Mouse (Mus musculus) c-Kit-positive CD71-positive TER-119-negative erythroid progenitor cells, embryonic 14.5 days (primary cell): ENCODE measurements around the gene Zfp639.

Source experiments
- DNase-seq: peaks from one replicate; pipeline ENCODE4 v3.0.0-alpha.2; 2013; ENCODE audit warnings: low read depth

The Zfp639 gene

DNA sequence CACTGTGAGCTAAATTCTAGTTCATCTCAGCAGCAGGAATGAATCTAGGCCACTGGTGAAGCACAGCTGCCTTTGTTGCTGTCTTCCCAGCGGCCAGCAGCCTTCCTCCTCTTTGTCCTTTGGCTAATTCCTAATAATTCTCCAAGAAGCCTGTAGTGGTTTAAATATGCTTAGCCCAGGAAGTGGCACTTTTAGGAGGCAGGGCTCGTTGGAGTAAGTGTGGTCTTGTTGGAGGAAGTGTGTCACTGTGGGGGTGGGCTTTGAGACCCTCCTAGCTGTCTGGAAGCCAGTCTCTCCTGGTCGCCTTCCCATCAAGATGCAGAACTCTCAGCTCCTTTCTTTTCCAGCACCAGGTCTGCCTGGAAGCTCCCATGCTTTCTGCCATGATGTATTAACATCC is 4.2 kb upstream of the Zfp639 start:
- DNase-seq: no peak

- DNase-seq: no peak
These were observed 3.5 kb upstream of the Zfp639 start for GRCm38 (mm10) chr3:32506366-32507225.

GRCm38 (mm10) chr3:32508666-32509324 is 1.3 kb upstream of the Zfp639 start:
- peak; percentile 71 for DNase-seq

DNA sequence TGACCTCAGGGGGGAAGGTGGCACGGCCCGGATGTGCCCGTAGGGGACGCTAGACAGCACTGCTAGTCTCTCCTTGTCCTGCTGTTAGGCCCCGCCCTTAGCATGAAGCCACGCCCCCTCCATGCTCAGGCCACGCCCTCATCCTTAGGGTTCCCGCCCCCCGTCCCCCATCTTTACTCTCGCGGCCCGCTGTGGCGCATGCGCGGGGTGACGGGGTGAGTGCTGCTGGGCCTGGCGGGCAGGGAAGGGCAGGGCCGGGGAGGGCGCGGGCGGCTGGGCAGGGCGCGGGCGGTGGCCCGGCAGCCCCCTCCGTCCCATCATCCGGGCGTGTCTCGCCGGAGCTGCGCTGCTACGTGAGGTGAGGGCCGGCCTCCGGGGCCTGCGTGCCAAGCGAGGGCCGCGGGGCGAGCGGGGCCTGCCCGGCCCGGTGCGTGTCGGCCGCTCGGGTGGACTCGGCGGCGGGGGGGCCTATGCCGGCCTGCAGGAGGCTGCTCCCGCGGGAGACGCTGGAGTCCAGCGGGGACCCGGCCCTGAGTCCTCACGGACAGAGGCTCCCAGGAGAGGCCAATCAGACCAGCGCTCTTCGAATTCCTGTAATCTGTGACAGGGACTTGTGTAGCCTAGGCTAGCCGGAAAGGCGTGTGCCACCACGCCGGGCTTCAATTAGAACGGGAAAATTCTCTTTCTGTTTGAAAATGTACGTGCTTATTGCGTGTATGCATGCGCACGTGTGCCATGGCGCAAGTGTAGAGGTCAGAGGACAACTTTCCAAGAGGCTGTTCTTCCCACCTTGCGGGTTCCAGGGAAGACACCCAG is 524 bp downstream of the Zfp639 start:
- DNase-seq: peak; percentile 90

DNA sequence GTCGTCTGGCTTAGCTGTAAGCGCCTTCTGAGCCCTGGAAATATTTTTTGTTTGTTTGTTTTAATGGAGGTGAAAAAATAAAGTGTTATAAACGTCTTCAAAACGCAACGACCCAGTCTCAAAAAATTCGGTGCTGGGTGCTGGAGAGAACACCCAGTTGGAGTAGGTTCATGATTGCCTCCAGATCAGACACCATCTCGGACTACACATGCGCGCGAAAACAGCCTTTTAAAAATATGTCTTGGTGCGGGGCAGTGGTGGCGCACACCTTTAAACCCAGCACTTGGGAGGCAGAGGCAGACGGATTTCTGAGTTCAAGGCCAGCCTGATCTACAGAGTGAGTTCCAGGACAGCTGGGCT is 1.1 kb downstream of the Zfp639 start:
- peak; percentile 42 for DNase-seq

DNA sequence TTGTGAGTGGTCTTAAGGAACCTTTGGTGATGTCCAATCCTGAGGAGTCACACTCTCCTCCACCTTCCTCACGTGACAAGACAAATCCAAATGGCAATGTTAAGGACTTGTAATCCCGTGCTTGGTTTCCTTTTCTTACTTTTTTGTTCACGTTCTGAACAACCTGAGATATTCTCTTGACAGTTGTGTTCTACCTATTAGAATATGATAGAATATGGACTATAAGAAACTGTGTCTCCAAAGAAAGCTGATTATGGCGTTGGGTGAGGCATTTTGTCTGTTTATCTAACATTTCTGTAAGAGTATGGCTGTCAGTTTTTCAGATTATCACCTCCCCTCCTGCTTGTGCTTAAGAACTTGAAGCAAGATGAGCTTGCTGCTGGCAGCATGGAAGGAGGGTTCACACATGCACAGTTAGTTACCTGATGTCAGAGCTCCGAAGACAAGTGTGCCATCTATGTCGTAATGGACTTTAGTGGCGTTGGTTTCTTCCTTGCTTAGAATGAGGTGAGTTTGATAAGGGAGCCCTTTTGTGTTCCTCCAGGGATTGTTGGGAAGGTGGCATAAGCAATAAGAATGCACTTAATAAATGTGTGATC is 2.7 kb downstream of the Zfp639 start:
- peak; percentile 50 for DNase-seq

DNA sequence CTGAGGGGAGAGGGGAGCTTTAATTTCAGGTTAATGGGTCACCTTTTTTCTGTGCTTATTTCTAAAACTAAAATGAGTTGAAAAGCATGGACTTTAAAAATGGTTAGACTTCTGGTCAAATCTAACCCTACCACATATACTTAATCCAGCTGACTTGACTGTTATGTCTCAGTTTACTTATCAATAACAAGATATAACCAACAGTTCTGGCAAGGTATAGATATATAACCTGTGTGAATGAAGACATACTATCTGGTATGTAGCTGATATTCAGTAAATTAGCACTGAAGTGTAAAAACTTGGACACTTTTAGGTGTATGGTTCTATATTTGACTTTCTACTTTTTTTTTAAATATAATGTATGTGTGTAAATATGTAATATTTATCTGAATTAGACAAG is 3.5 kb downstream of the Zfp639 start:
- peak; percentile 27 for DNase-seq

GRCm38 (mm10) chr3:32527181-32527580 is 17.1 kb downstream of the Zfp639 start:
- no peak for DNase-seq

GRCm38 (mm10) chr3:32529303-32529898 is 19.3 kb downstream of the Zfp639 start, which contains the start of gene Mfn1:
Gene Mfn1 (plus strand): TSS chr3:32529465.
- DNase-seq: peak; percentile 91

DNA sequence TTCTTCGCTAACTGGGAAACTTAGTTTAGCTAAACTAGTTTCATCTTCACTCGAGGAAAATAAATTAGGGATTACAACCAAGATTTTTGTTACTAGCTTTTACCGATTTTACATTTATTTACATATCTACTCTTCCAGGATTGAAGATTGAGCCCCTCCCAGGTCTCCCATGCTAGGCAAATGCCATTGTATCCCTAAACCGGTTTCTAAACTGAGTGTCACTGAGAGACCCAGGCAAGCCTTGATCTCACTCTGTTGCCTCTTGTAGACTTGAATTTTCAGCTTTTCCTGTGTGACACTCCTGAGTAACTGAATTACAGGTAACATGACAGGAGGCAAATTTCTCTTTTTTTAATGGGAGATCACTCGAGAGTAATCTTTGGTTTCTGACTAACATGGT is 20.0 kb downstream of the Zfp639 start:
- DNase-seq: no peak

DNA sequence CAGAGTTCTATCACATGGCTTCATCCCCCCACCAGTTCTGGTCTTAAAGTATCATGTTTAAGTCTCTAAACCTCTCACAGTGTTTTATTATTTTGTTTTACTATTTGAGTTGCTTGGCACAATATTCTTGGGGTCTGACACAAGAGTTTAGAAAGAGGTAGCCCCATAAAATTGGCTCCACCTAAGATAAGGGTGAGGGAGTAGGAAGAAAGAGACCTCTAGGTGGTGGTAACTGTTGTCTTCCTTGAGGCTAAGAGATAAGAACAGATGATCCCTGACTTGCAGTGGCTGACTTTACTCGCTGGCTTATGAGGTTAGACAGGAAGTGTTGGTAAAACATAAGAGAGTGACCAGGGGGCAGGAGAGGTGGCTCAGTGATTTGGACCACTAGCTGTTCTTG is 25.6 kb downstream of the Zfp639 start:
- peak; percentile 23 for DNase-seq

DNA sequence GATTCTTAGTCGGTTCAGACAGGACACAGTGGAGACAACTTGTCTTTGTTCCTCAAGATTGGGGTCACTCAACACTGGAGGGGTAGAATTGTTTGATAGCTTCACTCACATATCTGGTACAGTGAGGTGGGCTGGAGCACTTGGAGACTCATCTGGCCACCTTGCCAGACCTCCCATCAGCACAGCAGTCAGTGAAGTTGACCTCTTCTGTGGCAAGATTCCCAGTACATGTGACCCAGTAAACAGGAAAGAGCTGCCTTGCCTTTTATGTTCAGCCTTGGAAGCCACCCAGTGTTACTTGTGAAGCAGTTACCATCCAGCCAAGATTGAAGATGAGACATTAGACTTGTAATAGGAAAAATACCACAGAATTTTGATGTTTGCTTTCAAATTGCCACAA is 27.5 kb downstream of the Zfp639 start:
- DNase-seq: no peak

GRCm38 (mm10) chr3:32538091-32538490 is 28.0 kb downstream of the Zfp639 start:
- no peak for DNase-seq

GRCm38 (mm10) chr3:32553061-32553460 is 43.0 kb downstream of the Zfp639 start:
- DNase-seq: no peak

- DNase-seq: no peak
These were observed 53.3 kb downstream of the Zfp639 start for GRCm38 (mm10) chr3:32563401-32563800.
